Mouse (Mus musculus): ENCODE data around the gene Spdef.

The Spdef gene

GRCm38 (mm10) chr17:27725011-27725410 is 3.7 kb downstream of the Spdef start:
- no peak for DNase-seq

GRCm38 (mm10) chr17:27724327-27724726 is 4.4 kb downstream of the Spdef start:
- DNase-seq: no peak

GRCm38 (mm10) chr17:27721125-27721664 is 7.6 kb downstream of the Spdef start:
- no peak for DNase-seq

GRCm38 (mm10) chr17:27720326-27720725 is 8.4 kb downstream of the Spdef start:
- DNase-seq: no peak

- no peak for DNase-seq
Measured at GRCm38 (mm10) chr17:27719663-27720062, 9.1 kb downstream of the Spdef start.

- DNase-seq: no peak
Measured at GRCm38 (mm10) chr17:27718250-27718649, 10.5 kb downstream of the Spdef start.

GRCm38 (mm10) chr17:27716804-27717203 is 12.0 kb downstream of the Spdef start:
- peak; percentile 30 for DNase-seq

- DNase-seq: peak; percentile 50
Measured at GRCm38 (mm10) chr17:27712832-27713231, 15.9 kb downstream of the Spdef start.

GRCm38 (mm10) chr17:27709650-27710049 is 19.1 kb downstream of the Spdef start:
- DNase-seq: no peak

- peak; percentile 78 for DNase-seq
Measured at GRCm38 (mm10) chr17:27707954-27708661, 20.6 kb downstream of the Spdef start.

GRCm38 (mm10) chr17:27705661-27706060 is 23.1 kb downstream of the Spdef start:
- no peak for DNase-seq

GRCm38 (mm10) chr17:27703961-27704621 is 24.7 kb downstream of the Spdef start:
- no peak for DNase-seq

- peak; percentile 58 for DNase-seq
Measured at GRCm38 (mm10) chr17:27702518-27702917, 26.2 kb downstream of the Spdef start.

- no peak for DNase-seq
Measured at GRCm38 (mm10) chr17:27701856-27702255, 26.9 kb downstream of the Spdef start.

- no peak for DNase-seq
Measured at GRCm38 (mm10) chr17:27700812-27701211, 27.9 kb downstream of the Spdef start.

- no peak for DNase-seq
Measured at GRCm38 (mm10) chr17:27699641-27700244, 29.0 kb downstream of the Spdef start.

GRCm38 (mm10) chr17:27690993-27691693 is 37.6 kb downstream of the Spdef start:
- no peak for DNase-seq

- DNase-seq: no peak
Measured at GRCm38 (mm10) chr17:27686395-27686794, 42.4 kb downstream of the Spdef start.

GRCm38 (mm10) chr17:27685550-27685913 is 43.2 kb downstream of the Spdef start:
- no peak for DNase-seq

GRCm38 (mm10) chr17:27684886-27685549 is 43.7 kb downstream of the Spdef start:
- peak; percentile 40 for DNase-seq

- no peak for DNase-seq
Measured at GRCm38 (mm10) chr17:27678924-27679813, 49.6 kb downstream of the Spdef start.

- no peak for DNase-seq
Measured at GRCm38 (mm10) chr17:27677756-27678155, 51.0 kb downstream of the Spdef start.
